Mouse (Mus musculus): ENCODE measurements around the gene Ace2.

GRCm38 (mm10) chrX:164173880-164174279 lies 34.7 kb downstream of the Ace2 start:
- no peak for TF ChIP-seq CTCF (IDR thresholded peaks at IDR 0.05; ENCODE audit: extremely low read depth, insufficient read depth, insufficient read length, insufficient replicate concordance)
- no peak for TF ChIP-seq POLR2A (IDR thresholded peaks at IDR 0.05; ENCODE audit: low read depth, low read length)

All from spleen, adult 2 months (tissue).